Mouse (Mus musculus) layer of hippocampus, postnatal 36 days (tissue): ENCODE data around the gene Marveld3. TPM values are rescaled to one million over a fixed set of nuclear protein-coding genes. Genes with fewer than 3 reads are reported as not detected.

Source experiments
- DNase-seq, 2 experiments: peaks; one replicate each; pipeline ENCODE4 v3.0.0; 2022
- total RNA-seq, 2 experiments: library from RNA; stranded (reverse); gene quantifications; 2 replicates each; pipeline ENCODE4 v1.2.3; 2021

The Marveld3 gene
- total RNA-seq, 2 experiments from 2014 or later = not detected

DNA sequence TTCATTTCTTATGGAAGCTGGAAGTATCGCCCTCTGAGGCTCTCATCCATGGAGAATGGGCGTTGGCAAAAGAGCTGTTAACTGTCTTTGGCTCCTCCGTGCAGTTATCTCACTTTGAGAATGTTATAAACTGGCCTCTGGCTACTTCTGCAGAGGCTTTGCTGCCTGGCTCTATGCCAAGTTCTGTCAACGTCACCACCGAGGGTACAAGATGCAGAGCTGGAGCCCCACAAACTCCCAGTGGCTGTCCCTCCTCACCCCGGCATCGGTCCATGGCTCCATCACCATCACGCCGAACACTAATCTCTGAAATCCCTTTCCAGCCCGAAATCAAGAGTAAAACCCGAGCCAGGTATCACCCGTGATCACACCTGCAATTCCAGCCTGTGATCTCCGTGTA lies 1.4 kb upstream of the Marveld3 start:
- DNase-seq = no peak

DNA sequence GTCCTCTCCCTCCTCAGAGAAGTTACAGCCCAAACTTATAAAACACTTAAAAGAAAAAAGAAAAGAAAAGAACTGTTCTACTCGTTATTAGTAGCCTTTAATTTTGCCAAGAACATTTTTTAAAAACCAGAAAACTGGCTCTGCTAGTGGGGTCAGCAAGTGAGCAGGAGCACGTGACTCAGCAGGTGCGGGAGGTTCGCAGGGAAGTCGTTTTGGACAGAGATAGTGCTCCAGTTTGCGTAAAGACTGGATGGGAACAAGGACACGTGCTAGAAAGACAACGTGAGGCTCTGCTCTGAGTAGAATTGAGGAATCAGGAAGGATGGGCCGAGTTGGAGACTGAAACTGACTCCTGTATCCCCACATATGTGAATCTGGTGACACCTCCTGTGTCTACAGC lies 893 bp upstream of the Marveld3 start:
- no peak for DNase-seq

- no peak for DNase-seq
Observed at GRCm38 (mm10) chr8:109959112-109959511, 2.9 kb downstream of the Marveld3 start.

DNA sequence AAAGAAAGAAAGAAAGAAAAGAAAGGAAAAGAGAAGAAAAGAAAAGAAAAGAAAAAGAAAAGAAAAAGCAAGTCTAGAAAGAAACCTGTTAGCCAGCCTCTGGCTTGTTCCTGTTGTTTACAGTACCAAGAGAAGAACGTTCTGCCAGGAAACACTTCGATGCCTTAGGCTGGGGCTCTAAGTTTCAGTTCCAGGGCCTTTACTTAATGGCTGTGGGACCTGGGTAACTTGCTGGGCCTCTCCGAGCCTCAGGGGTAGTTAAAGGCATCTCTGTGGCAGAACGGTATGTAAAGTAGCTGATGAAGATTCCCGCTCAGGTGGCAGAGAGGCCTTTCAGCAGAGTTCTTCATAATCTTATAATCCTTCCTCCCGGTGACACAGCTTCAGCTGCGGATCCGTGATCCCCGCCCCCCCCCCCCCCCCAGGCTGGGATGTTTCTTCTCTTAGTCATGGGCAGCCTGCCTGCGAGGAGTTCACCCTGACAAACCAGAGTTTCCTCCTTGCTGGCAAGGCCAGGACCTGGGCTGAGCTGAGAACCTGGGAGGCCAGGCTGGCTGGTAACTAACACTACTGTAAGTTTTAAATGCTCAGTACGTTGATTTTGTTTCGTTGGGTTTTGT lies 3.9 kb downstream of the Marveld3 start:
- DNase-seq = no peak

DNA sequence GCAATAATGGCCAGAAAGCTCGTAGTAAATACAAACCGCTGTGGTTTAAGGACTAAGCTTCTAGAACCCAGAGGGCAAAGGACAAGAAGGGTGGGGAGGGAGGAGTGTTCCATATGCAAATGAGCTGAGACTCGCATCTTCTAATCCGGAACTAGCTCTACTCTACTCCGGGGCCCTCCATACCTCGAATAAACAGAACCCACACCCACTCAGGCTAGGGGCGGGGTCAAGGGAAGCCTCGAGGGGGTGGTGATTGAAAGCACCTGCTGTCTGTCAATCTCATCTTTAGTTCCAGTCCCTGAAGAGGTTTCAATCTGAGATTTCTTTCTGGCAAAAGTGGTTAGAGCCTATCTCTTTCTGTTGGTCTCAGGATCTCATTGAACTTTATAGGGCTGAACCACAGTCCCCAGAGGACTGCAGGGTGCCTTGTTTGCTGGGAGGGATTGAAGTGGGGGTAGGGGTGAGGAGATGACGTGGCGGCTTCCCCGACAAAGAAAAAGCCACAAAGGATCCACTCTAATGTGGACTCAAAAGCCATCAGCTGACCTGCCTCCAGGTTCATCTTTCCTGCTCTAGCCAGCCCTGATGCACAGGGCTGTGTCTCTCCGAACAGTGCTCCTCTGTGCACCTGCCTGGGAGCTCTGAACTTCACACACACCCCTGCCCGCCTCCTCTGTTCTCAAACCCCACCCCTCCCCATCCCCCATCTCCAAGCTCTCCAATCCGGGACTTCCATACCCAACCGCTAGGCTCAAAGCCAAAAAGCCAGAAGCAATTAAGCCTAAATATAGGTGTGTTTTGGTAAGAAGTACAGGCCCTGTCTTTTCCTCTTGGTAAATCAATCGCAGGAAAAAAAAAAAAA lies 4.6 kb downstream of the Marveld3 start:
- no peak for DNase-seq

GRCm38 (mm10) chr8:109954486-109954948 lies 7.5 kb downstream of the Marveld3 start:
- DNase-seq = peak in 1 of 2 experiments; percentile 43

DNA sequence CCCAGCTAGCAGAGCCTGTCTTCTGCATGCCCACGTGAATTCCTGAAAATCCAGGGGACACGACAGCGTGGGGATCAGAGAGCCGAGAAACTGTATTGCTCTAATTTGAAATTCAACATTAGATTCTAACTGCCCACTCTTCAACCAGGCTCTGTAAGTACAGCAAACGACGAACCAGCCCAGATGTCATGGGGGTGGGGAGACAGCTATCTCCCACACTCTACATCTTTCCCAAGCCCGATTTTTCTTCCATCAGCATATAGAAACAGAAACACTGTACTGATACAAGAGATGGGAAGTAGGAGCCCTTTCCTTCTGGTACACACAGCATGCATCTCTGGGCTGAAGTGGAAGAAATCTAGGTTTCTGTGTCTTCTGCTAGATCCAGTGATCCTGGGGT lies 9.8 kb downstream of the Marveld3 start:
- peak; percentile 27 to 32 for DNase-seq

DNA sequence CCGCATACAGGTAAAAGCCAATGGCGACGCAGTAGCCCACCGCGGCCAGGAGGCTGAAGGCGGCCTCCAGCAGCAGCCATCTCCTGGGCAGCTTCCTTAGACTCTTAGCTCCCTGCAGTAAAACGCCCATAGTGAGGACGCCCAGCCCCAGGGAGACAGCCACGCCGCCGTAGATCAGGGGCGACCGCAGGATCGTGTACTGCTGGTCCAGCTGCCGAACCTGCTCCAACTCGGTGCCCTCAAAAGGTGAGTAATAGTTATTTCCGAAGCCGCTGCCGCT lies 13.8 kb downstream of the Marveld3 start:
- DNase-seq = no peak

DNA sequence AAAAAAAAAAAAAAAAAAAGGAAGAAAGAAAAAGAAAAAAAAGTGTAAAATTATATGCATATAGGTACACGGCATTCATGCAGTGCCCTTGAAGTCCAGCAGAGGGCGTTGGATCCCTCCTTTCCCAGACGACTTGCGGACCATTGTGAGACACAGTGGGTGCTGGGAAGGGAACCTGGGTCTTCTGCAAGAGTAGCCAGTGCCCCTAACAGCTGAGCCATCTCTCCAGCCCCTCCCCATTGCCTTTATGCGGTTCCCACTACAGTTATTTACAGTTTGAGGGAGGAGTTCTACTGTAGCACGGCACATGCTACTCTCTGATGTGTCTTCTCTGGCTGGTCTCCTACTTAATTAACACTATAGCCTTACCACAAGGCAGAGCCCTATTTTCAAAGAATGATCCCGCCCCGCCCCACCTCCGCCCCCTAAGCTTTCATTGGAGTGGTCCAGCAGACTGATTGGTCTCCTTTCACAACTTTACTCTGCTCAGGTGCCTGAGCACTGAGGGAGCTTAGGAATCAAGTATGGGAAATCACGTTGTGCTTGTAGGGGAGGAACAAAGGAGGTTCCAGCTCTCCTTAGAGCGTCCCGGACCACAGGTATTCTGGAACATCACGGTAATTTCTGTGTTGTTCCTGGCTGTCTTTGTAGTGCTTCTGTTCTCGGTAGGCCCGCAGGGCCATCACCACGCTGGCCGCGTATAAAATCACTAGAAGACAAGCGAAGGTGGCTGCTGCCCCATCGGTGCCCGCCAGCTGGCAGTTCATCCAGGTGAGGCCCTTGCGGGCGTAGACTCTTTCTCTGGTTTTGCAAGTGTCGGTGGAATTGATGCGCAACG lies 14.3 kb downstream of the Marveld3 start:
- no peak for DNase-seq

- no peak for DNase-seq
Observed at GRCm38 (mm10) chr8:109946272-109946671, 15.7 kb downstream of the Marveld3 start.

DNA sequence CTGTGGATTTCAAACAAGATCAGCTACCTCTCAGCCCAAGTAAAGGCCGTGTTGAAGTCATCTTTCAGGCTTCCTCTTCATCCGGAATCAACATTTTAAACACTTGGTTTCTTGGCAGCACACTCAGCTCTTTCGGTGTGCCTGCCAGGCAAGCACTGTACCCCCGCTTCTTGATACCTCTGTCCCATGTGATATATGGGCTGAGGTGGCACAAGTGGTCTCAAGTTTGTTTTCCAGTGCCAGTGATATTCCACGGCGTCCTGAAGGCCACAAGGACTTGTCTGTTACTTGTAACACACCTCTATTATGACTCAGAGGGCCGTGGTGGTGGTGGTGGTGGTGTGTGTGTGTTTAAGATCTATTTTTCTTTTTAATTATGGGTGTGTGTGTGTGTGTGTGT lies 16.3 kb downstream of the Marveld3 start:
- DNase-seq = no peak

GRCm38 (mm10) chr8:109945153-109945632 lies 16.8 kb downstream of the Marveld3 start:
- DNase-seq = no peak

DNA sequence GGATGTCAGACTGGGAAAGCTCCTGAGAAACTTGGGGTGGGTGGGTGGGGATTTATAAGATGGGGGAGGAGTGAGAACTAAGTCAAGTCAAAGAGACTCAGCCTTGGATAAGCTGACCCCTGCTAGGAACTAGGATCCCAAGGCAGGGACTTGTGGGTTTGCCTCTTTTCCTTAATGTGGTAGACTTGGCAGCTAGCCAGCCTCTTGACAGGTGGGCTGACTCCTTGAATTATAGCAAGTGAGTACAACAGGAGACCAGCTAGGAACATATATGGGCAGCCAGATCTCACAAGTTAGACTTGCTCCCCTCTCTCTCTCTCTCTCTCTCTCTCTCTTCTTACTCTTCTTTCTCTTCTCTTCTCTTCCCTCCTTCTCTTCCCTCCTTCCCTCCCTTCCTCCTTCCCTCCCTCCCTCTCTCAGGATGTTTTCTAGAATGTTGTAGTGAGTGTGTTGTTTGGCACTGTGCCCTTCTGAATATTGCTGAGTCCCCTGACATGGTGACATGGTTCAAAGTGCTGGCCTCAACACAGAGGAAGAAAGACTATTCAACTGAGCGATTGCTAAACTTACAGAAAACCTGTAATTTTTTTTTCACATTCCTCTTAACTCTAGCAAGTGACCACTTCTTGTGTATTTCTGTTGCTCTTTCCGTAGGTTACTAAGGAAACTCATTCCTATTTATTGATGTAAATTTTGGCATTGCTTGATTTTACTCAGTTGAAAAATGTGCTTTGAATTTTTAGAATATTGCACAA lies 20.2 kb downstream of the Marveld3 start:
- no peak for DNase-seq

DNA sequence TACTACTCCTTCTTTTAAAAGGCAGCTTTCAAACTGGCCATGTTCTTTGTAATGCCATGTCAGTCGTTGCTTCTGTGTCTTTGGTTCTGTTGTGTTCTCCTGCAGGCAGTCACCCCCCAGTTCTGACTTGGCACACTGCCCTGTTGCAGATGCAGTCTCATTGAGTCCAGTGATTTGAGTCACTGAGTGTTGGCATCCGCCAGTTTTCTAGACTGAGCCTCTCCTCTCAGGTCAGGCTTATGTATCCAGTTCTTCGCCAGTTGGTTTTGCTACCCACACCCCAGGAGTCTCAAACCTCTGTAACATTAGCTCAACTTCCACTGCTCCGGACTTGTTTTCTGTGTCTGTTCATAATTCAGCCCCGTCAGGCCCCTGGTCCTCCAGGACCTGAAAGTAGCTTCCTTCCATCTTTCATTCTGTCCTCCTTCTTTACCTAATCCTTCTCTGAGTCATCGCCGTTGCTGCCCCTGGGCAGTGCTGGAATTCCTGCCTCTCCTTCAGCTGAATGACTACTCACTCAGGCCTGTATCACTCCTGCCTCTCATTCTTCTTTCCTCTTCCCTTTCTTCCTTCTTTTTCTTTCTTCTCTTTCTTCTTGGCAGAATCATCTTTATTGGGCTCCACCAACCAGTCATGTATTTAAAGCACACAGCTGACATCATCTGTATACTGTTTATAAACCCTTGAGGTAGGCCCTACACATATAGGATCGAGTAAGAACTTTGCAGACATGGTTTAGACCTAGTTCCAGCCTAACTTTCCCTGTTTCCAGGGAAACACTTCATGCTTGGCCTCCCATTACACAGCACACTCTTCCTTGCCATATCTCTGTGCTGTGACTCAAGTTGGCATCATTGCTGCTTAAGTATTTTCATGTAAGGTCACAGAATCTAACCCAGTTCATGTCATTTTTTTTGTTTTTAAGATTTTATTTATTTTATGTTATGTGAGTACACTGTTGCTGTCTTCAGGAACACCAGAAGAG lies 41.3 kb downstream of the Marveld3 start:
- peak in 1 of 2 experiments; percentile 52 for DNase-seq

DNA sequence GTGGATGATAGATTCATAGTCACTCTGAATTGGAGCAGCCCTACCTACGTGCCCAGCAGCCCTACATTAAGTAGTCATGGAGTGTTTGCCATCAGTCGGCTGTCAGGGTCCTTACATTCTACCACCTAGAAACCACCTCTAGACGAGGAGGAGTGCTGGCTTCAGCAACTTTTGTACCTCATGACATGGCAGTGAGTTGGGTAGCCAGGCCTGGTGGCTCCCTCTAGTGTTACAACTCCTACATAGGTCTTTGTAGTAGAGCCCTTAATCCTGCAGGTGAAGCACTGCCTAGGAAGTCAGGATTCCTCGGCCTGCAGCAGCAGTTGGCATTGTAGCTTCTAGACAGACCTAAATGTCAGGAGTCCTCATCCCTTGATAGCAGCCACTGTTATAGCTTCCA lies 44.7 kb downstream of the Marveld3 start:
- DNase-seq = peak; percentile 21 to 24

- DNase-seq = no peak
Observed at GRCm38 (mm10) chr8:109907376-109907775, 54.6 kb downstream of the Marveld3 start.

DNA sequence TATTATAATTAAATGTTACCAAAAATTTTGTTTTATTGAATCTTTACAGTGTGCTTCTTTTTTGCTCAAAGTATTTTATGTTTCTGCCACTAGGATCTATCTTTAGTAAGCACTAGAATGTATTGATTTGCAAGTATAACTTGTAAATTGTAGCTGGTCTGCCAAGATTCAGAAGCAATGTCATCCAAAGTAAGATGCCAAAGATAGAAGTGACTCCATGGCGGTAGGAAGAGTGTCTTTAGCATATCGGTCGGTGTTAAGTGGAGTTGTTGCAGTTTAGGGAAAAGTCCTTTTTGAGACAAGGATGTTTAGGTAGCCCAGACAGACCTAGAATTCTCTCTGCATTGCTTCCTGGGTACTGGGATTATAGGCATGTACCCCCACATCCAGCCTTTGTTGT lies 55.1 kb downstream of the Marveld3 start:
- DNase-seq = no peak

- DNase-seq = no peak
Observed at GRCm38 (mm10) chr8:109904928-109905668, 56.9 kb downstream of the Marveld3 start.

- peak; percentile 20 to 23 for DNase-seq
Observed at GRCm38 (mm10) chr8:109903909-109904469, 58.0 kb downstream of the Marveld3 start.

DNA sequence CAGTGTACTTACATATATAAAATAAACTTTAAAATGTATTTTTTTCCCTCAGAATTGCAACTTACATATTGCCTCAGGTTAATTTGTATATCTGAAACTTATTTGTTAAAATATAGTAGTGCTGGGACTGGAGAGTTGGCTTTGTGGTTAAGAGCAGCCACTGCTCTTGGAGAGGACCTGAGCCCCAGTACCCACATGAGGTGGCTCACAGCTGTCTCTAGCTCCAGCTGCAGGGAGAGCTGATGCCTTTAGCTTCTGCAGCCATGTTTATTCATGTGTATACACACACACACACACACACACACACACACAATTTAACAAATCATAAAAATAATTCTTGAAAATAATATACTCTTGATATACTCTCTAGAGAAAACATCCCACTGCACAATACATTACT lies 59.6 kb downstream of the Marveld3 start:
- DNase-seq = no peak
